Mouse (Mus musculus) embryonic facial prominence, embryonic 10.5 days (tissue): ENCODE data around the gene Fnbp4. TPM values are rescaled to one million over a fixed set of nuclear protein-coding genes. Genes with fewer than 3 reads are reported as not detected.

Experiments used
- DNase-seq: peaks from one replicate; pipeline ENCODE4 v3.0.0-alpha.2; 2017; ENCODE audit warnings: low spot score
- H3K27ac ChIP-seq: fragments of 300-500 bp; sonication (generic); replicated peaks from 2 replicates; pipeline ENCODE4 v1.5.1; 2016; ENCODE audit warnings: mild to moderate bottlenecking
- H3K27me3 ChIP-seq: fragments of 300-500 bp; sonication (generic); replicated peaks from 2 replicates; pipeline ENCODE4 v1.6.1; 2016; ENCODE audit warnings: low read depth, mild to moderate bottlenecking; ENCODE audit not compliant: poor library complexity, severe bottlenecking
- H3K36me3 ChIP-seq: fragments of 300-500 bp; sonication (generic); replicated peaks from 2 replicates; pipeline ENCODE4 v1.6.1; 2016; ENCODE audit warnings: mild to moderate bottlenecking, moderate library complexity
- H3K4me1 ChIP-seq: fragments of 300-500 bp; sonication (generic); 2 replicates; pipeline ENCODE4 v1.6.1; 2016
- H3K4me3 ChIP-seq: fragments of 300-500 bp; sonication (generic); 2 replicates; pipeline ENCODE4 v1.5.1; 2016; ENCODE audit warnings: mild to moderate bottlenecking, moderate library complexity
- H3K9me3 ChIP-seq: fragments of 300-500 bp; sonication (generic); 2 replicates; pipeline ENCODE4 v1.6.1; 2016; ENCODE audit warnings: mild to moderate bottlenecking
- WGBS: fragments of 180-500 bp; shearing (Covaris S2); methylation state at CpG from one replicate; pipeline ENCODE4 v1.1.7; 2016; 5-methylcytosine and 5-hydroxymethylcytosine counted together
- polyA plus RNA-seq: library from polyadenylated mRNA; unstranded; fragments of >200 nt; fragmentation: Nextera tagmentation; extraction: Ambion mirVana; gene quantifications from 2 replicates; pipeline ENCODE4 v1.2.1, GENCODE M21; 2016

Fnbp4 gene
- polyA plus RNA-seq, 1 experiment from 2014 or later, result 121 TPM

DNA sequence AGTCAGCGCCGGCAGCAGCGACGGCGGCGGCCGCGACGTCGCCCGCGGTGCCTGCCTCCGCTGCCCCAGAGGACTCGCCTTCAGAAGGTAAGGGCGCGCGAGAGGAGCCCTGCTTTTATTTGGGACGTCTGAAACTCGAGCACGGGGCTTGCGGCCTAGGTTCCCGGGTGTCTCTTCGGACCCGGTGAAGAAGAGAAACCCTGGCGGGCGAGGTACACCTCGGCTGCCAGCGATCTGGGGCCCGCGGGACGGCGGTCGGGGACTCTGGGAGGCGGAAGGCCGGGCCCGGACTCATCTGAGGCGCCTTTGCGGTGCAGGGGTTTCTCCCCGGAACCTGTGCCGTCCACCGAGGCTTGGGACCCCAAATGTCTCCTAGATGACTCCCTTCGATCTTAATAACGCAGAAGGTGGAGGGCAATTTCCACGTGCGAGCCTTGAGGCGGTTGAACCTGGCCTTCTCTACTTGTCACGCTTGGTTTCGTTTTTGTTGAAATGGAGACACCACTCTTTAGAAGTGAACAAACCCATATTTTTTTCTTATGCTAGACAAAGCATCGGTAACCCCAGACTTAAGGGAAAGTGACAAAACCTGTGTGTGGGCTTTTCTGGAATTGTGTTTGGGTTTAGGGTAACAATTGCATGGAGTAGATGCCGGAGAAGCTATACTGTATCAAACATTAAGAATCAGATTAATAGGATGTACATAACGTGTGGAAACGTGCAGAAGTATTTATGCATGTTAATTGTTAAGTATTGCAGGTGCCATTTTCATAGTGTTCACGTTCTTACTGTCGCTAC is 769 bp downstream of the Fnbp4 start:
- DNase-seq, result no peak
- Histone ChIP-seq H3K4me1 (peaks cover 12% of the 10 kb centered on the region), H3K4me3 (peak overlapping the region; percentile 94), H3K27me3 (no peaks in the 10 kb centered on the region), H3K36me3 (peaks cover 40% of the 10 kb centered on the region), H3K9me3 (no peaks in the 10 kb centered on the region), H3K27ac (peak overlapping the region; percentile 98)
- WGBS, result under 1% methylated on average over 54 of the region's 54 CpGs

DNA sequence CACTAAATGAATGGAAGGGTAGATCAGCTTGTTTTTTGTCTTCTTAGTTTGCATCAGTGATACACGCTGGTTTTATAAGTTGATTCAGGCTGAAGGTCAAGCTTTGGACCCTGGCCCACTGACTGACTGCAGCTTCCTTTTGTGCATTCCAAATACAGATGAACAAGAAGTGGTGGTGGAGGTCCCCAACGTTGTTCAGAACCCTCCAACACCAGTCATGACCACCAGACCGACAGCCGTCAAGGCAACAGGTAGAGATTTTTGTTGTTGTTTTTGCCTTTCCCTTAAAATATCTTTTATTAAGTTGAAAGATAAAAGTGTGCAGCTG is 1.3 kb downstream of the Fnbp4 start:
- DNase-seq, result no peak
- peak overlapping the region; percentile 98 for H3K27ac ChIP-seq

DNA sequence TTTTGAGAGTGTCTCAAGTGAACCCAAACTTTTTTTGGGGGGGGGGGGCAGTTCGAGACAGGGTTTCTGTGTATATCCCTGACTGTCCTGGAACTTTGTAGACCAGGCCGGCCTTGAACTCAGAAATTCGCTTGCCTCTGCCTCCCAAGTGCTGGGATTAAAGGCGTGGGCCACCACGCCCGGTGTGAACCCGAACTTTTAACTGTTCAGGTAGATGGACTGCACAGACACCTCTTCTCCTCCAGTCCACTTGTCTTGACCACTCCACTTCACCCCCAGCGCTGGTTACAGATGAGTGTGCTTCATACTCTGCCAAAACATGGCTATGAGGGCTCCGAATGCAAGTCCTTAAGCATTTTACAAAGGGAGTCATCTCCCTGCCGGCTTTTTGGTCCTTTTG is 2.0 kb downstream of the Fnbp4 start:
- H3K36me3 ChIP-seq, result peaks cover 50% of the 10 kb centered on the region
- H3K27me3 ChIP-seq, result no peaks in the 10 kb centered on the region
- no peak overlapping the region for H3K27ac ChIP-seq
- 92% methylated on average over 10 of the region's 10 CpGs for WGBS
- H3K4me3 ChIP-seq, result peak overlapping the region; percentile 94
- H3K9me3 ChIP-seq, result no peaks in the 10 kb centered on the region
- H3K4me1 ChIP-seq, result peaks cover 12% of the 10 kb centered on the region
- no peak for DNase-seq

More for the DNA sequence above, 1.3 kb downstream of the Fnbp4 start:
- H3K9me3 ChIP-seq, result no peaks in the 10 kb centered on the region
- H3K36me3 ChIP-seq, result peaks cover 45% of the 10 kb centered on the region
- WGBS, result 21% methylated on average over 4 of the region's 4 CpGs
- H3K4me1 ChIP-seq, result peaks cover 12% of the 10 kb centered on the region
- H3K4me3 ChIP-seq, result peak overlapping the region; percentile 94
- H3K27me3 ChIP-seq, result no peaks in the 10 kb centered on the region

DNA sequence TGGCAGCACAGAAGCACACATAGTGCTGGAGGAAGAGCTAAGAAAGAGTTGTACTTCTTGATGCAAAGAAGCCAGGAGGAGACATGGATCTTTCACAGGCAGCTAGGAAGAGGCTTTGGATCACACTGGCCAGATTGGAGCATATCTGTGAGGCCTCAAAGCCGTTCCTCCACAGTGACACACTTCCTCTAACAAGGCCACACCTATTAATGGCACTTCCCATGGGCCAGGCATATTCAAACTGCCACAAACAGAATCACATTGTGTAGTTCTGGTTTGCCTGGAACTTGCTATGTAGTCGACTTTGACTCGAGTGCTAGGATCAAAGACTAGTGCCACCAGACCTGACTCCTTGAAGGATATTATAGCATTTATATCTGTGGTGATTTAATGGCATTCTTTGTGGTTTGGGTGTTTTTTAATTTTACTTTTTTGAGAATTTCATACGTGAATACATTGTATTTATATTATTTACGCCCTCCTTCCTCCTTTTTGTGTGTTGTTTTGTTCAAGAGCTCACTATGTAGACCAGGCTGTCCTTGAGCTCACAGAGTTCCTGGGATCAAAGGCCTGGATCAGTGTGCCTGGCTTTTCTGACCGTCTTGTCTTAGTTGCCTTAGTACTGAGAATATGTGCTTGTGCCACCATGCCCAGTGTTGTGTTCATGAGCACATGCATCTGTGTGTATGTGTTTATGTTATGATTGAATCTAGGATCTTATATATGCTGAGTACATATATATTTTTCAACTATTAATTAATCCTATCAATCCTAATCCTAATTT is 4.7 kb downstream of the Fnbp4 start:
- WGBS, result 87% methylated on average over 6 of the region's 6 CpGs
- Histone ChIP-seq H3K36me3 (peaks cover 77% of the 10 kb centered on the region), H3K9me3 (no peaks in the 10 kb centered on the region), H3K27ac (no peak overlapping the region), H3K4me1 (peaks cover 12% of the 10 kb centered on the region), H3K4me3 (no peak overlapping the region), H3K27me3 (no peaks in the 10 kb centered on the region)
- no peak for DNase-seq

DNA sequence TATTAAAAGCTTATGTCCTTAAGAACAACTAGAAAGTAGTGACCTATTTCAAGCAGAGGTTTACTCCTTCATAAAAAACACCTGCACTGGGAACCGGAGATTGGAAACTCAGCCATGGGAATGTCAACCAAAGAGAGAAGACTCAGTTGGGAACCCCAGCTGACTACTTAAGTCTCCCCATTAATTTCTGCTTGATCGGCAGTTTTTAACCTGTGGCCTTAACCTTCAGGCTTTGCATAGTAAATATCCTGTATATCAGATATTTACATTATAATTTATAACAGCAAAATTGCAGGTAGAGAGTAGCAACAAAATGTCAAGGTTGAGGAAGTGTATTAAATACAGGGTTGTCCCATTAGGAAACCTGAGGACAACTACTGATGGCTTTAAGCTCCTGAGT is 8.4 kb downstream of the Fnbp4 start:
- Histone ChIP-seq H3K4me1 (no peaks in the 10 kb centered on the region), H3K27me3 (no peaks in the 10 kb centered on the region), H3K4me3 (no peak overlapping the region), H3K36me3 (peaks cover 97% of the 10 kb centered on the region), H3K27ac (no peak overlapping the region), H3K9me3 (no peaks in the 10 kb centered on the region)
- 93% methylated on average over 2 of the region's 2 CpGs for WGBS
- DNase-seq, result no peak

DNA sequence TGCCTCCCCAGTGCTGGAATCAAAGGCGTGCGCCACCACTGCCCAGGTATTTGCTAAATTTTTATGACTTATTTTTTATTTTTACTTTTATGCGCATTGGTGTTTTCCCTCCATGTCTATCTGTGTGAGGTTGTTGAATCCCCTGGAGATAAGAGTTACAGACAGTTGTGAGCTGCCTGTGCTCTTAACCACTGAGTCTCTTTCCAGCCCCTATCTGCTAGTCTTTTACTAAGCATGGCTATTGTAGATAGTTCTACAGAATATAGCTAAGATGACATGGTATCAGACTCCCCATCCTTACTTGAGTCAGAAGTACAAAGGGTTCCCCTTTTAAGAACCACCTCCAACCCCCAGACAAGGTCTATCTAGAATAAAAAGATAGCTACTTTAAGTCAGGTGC is 9.0 kb downstream of the Fnbp4 start:
- Histone ChIP-seq H3K4me1 (no peaks in the 10 kb centered on the region), H3K27ac (no peak overlapping the region), H3K27me3 (no peaks in the 10 kb centered on the region), H3K36me3 (peaks cover 97% of the 10 kb centered on the region), H3K4me3 (no peak overlapping the region), H3K9me3 (no peaks in the 10 kb centered on the region)
- no peak for DNase-seq
- 97% methylated on average over 3 of the region's 3 CpGs for WGBS

DNA sequence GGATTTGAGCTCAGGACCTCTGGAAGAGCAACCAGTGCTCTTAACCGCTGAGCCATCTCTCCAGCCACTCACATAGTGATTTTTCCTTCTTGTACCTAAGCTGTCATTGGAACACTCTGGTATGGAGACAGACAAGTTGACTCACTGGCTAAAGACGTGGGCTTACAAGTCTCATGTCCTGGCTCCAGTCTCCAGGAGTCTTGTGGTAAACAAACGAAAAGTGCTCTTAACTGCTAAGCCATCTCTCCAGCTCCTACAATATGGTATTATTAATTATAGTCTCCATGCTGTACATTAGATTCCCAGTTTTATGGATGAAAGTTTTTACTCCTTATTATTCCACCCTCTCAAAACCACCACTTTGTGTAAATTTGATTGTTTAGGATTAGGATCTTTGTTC is 20.0 kb downstream of the Fnbp4 start:
- no peak for DNase-seq
- Histone ChIP-seq H3K27ac (no peak overlapping the region), H3K4me1 (no peaks in the 10 kb centered on the region), H3K4me3 (no peak overlapping the region), H3K27me3 (no peaks in the 10 kb centered on the region), H3K36me3 (peaks cover 99% of the 10 kb centered on the region), H3K9me3 (no peaks in the 10 kb centered on the region)
- 84% methylated on average over 3 of the region's 3 CpGs for WGBS

DNA sequence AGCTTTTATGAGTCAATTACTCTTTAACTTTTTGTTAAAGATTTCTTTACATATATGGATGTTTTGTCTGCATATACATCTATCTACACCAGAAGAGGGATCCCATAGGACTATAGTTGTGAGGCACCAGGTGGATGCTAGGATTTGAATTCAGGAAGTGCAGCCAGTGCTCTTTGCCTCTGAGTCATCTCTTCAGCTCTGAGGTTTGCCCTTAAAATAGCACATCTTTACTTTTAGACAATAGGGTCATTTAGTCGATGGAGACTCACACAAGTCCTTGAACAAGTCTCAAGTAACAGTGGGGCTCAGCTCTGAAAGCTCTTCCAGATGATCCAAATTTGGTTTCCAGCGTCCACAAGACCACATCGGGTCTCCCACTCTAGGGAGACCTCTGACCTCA is 36.2 kb downstream of the Fnbp4 start:
- peaks cover 12% of the 10 kb centered on the region for H3K27me3 ChIP-seq
- no peak overlapping the region for H3K4me3 ChIP-seq
- WGBS, result 22% methylated on average over 3 of the region's 3 CpGs
- peaks cover 19% of the 10 kb centered on the region for H3K4me1 ChIP-seq
- no peak overlapping the region for H3K27ac ChIP-seq
- peak; percentile 42 for DNase-seq
- H3K9me3 ChIP-seq, result no peaks in the 10 kb centered on the region
- peaks cover 52% of the 10 kb centered on the region for H3K36me3 ChIP-seq

DNA sequence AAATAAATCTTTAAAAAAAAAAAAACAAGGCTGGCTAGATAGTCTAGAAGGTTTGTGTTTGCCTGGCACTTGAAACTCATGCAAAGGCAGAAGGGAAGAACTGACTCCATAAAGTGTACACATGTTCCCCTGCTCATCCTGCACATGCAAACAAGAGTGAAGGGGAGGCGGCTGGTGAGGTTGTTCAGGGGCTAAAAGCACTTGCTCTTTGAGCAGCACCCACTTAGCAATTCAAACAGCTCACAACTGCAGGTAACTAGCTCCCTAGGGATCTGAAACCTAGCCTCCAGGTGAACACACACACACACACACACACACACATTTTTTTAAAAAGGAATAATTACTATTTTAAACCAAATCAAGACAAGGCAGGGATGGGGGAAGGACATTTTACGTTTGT is 36.8 kb downstream of the Fnbp4 start:
- Histone ChIP-seq H3K36me3 (peaks cover 46% of the 10 kb centered on the region), H3K4me1 (peaks cover 19% of the 10 kb centered on the region), H3K27me3 (peaks cover 12% of the 10 kb centered on the region), H3K4me3 (peak overlapping the region; percentile 61; the same call in 1 of the 2 replicates), H3K9me3 (no peaks in the 10 kb centered on the region), H3K27ac (0 out of 2 replicates have a peak overlapping the region, but pooled peaks have one; percentile 65)
- no peak for DNase-seq
- 32% methylated on average over 2 of the region's 2 CpGs for WGBS

DNA sequence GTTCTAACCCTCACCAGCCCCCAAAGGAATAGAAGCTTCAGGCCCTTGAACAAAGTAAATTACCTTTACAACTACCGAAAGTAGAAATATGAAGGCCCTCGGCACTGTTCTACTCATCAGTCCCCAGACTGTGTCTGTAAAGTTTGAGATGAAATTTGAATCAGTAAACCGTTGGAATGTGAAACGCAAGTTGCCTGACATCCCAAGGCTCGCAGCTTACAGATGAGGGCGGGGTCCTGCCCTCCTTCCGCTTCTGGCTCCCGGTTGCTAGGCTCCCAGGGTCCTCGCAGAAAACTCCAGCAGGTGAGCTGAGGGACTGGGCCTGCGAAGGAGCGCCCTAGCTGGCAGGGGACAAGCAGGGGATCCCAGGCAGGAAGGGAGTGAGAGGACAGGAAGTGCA is 37.3 kb downstream of the Fnbp4 start, which contains the start of gene Agbl2:
Gene Agbl2, plus strand, starts transcription at position 270 of the 400 bp plus-strand sequence.
- peaks cover 19% of the 10 kb centered on the region for H3K4me1 ChIP-seq
- peak within 1 kb of the TSS; percentile 65 for H3K27ac ChIP-seq
- H3K9me3 ChIP-seq, result no peaks in the 10 kb centered on the region
- DNase-seq, result peak; percentile 69
- 4% methylated on average over 11 of the region's 11 CpGs for WGBS
- peak within 1 kb of the TSS; percentile 61 for H3K4me3 ChIP-seq
- peaks cover 41% of the 10 kb centered on the region for H3K36me3 ChIP-seq
- peaks cover 12% of the 10 kb centered on the region for H3K27me3 ChIP-seq

DNA sequence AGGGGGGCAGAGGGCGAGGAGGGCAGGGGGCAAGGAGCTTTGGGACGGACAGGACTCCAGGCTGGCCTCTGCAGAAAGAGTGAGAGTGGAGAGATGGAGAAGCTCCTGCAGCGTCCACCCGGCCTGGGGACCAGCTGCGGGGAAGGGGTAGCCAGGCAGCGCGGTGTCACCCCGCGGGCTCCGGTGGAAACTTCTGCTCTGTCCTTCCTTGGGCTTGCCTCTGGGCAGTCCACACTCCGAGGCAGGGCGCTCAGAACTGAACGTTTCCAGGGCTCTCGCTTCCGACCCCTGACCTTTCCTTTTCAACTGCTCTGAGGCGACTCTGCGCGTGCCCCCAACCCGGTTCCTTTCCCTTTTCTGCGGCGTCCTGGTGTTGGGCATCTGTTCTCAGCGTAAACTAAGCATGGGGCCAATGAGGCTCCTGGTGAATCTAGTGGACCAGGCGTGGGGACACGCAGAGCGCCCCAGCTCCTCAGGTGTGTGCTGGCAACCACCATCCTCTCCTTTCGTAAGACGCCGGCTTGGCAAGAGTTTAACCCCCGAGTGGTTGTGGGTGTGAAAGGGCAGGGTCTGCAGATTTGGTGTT is 37.8 kb downstream of the Fnbp4 start:
- Histone ChIP-seq H3K4me3 (peak overlapping the region; percentile 61), H3K27ac (peak overlapping the region; percentile 65), H3K9me3 (no peaks in the 10 kb centered on the region), H3K4me1 (peaks cover 19% of the 10 kb centered on the region), H3K27me3 (peaks cover 12% of the 10 kb centered on the region), H3K36me3 (peaks cover 36% of the 10 kb centered on the region)
- WGBS, result 2% methylated on average over 28 of the region's 29 CpGs
- DNase-seq, result peak; percentile 56

DNA sequence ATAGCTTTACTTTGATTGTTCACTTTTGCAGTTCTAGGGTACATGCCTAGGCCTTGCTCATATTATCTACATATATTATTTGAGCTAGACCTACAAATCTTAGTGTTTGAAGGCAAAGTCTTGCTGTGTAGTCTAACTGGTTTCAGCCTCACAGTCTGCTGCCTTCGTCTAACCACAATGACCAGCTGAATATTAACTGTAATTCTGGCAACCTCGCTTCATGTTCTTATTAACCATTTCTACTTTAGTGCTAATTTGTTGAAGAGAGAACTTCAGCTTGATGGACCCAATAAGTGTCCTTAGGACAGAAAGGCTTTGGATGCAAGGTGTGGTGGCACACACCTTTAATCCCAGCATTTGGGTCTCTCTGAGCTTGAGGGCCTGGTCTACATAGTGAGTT is 43.0 kb downstream of the Fnbp4 start:
- H3K27me3 ChIP-seq, result peaks cover 12% of the 10 kb centered on the region
- DNase-seq, result no peak
- H3K9me3 ChIP-seq, result no peaks in the 10 kb centered on the region
- no peaks in the 10 kb centered on the region for H3K36me3 ChIP-seq
- H3K4me3 ChIP-seq, result no peak overlapping the region
- H3K4me1 ChIP-seq, result peaks cover 6% of the 10 kb centered on the region
- 91% methylated on average over 2 of the region's 2 CpGs for WGBS
- H3K27ac ChIP-seq, result no peak overlapping the region
